Mouse (Mus musculus) A20 (cell line): ENCODE results near the gene Zbtb46.

Experiments
- DNase-seq: peaks from one replicate; pipeline ENCODE4 v3.0.0-alpha.2; 2011; ENCODE audit warnings: low read depth, low spot score

Zbtb46 gene

GRCm38 (mm10) chr2:181409643-181410042 lies 49.6 kb downstream of the Zbtb46 start:
- DNase-seq = peak; percentile 60

- no peak for DNase-seq
Measured at GRCm38 (mm10) chr2:181403722-181404121, 55.5 kb downstream of the Zbtb46 start.

- DNase-seq = no peak
Measured at GRCm38 (mm10) chr2:181401497-181401896, 57.7 kb downstream of the Zbtb46 start.

- DNase-seq = no peak
Measured at GRCm38 (mm10) chr2:181397207-181397761, 61.9 kb downstream of the Zbtb46 start.

- DNase-seq = no peak
Measured at GRCm38 (mm10) chr2:181394086-181394485, 65.1 kb downstream of the Zbtb46 start.

GRCm38 (mm10) chr2:181392600-181393213 lies 66.5 kb downstream of the Zbtb46 start:
- DNase-seq = peak; percentile 81

GRCm38 (mm10) chr2:181391541-181391940 lies 67.7 kb downstream of the Zbtb46 start:
- no peak for DNase-seq

- DNase-seq = no peak
Measured at GRCm38 (mm10) chr2:181391022-181391421, 68.2 kb downstream of the Zbtb46 start.

- DNase-seq = no peak
Measured at GRCm38 (mm10) chr2:181390136-181390870, 68.9 kb downstream of the Zbtb46 start.

- DNase-seq = no peak
Measured at GRCm38 (mm10) chr2:181386663-181387210, 72.5 kb downstream of the Zbtb46 start.

- no peak for DNase-seq
Measured at GRCm38 (mm10) chr2:181385885-181386284, 73.3 kb downstream of the Zbtb46 start.

- no peak for DNase-seq
Measured at GRCm38 (mm10) chr2:181384919-181385391, 74.3 kb downstream of the Zbtb46 start.

- DNase-seq = no peak
Measured at GRCm38 (mm10) chr2:181384463-181384862, 74.8 kb downstream of the Zbtb46 start.

- DNase-seq = peak; percentile 46
Measured at GRCm38 (mm10) chr2:181381631-181382306, 77.5 kb downstream of the Zbtb46 start.

- DNase-seq = no peak
Measured at GRCm38 (mm10) chr2:181381107-181381506, 78.1 kb downstream of the Zbtb46 start.

- no peak for DNase-seq
Measured at GRCm38 (mm10) chr2:181380251-181380650, 79.0 kb downstream of the Zbtb46 start.

GRCm38 (mm10) chr2:181379778-181380177 lies 79.4 kb downstream of the Zbtb46 start, which contains the start of gene Lime1:
Gene Lime1, plus strand, starts transcription at chr2:181380078.
- no peak for DNase-seq

- DNase-seq = no peak
Measured at GRCm38 (mm10) chr2:181378701-181379100, 80.5 kb downstream of the Zbtb46 start.

GRCm38 (mm10) chr2:181377230-181377629 lies 82.0 kb downstream of the Zbtb46 start:
- DNase-seq = no peak

- DNase-seq = peak; percentile 70
Measured at GRCm38 (mm10) chr2:181375787-181376186, 83.4 kb downstream of the Zbtb46 start.

- DNase-seq = peak; percentile 24
Measured at GRCm38 (mm10) chr2:181370001-181370400, 89.2 kb downstream of the Zbtb46 start.

GRCm38 (mm10) chr2:181365655-181366075 lies 93.6 kb downstream of the Zbtb46 start:
- DNase-seq = no peak
